Mouse (Mus musculus): Measurements from ENCODE around the gene Nt5dc1.
A peak's percentile ranks its signal among the peaks of the same experiment; 100 is the strongest.
"Not testable (repeated sequence)": the region's sequence is repeated elsewhere in the genome, so short reads cannot be mapped to it uniquely, and the experiment has no call there.

The Nt5dc1 gene

GRCm38 (mm10) chr10:34418204-34418756 is at the start of gene Nt5dc1:
Gene Nt5dc1 (minus strand): TSS chr10:34418552.
- peak; percentile 97 for DNase-seq (ENCODE audit: extremely low read depth, insufficient read length, low spot score)

- peak; percentile 46 for DNase-seq (ENCODE audit: extremely low read depth, insufficient read length, low spot score)
Measured at GRCm38 (mm10) chr10:34464321-34464720, 46.0 kb upstream of the Nt5dc1 start.

GRCm38 (mm10) chr10:34461451-34461850 is 43.1 kb upstream of the Nt5dc1 start:
- no peak for DNase-seq (ENCODE audit: extremely low read depth, insufficient read length, low spot score)

- no peak for DNase-seq (ENCODE audit: extremely low read depth, insufficient read length, low spot score)
Measured at GRCm38 (mm10) chr10:34449469-34449868, 31.1 kb upstream of the Nt5dc1 start.

GRCm38 (mm10) chr10:34434191-34434590 is 15.8 kb upstream of the Nt5dc1 start:
- not testable (repeated sequence) for DNase-seq (ENCODE audit: extremely low read depth, insufficient read length, low spot score)

GRCm38 (mm10) chr10:34431783-34432182 is 13.4 kb upstream of the Nt5dc1 start:
- DNase-seq (ENCODE audit: extremely low read depth, insufficient read length, low spot score): no peak

- not testable (repeated sequence) for DNase-seq (ENCODE audit: extremely low read depth, insufficient read length, low spot score)
Measured at GRCm38 (mm10) chr10:34418794-34419193, 442 bp upstream of the Nt5dc1 start.

- no peak for DNase-seq (ENCODE audit: extremely low read depth, insufficient read length, low spot score)
Measured at GRCm38 (mm10) chr10:34399267-34399666, 19.1 kb downstream of the Nt5dc1 start.

- DNase-seq (ENCODE audit: extremely low read depth, insufficient read length, low spot score): no peak
Measured at GRCm38 (mm10) chr10:34396959-34397358, 21.4 kb downstream of the Nt5dc1 start.

- no peak for DNase-seq (ENCODE audit: extremely low read depth, insufficient read length, low spot score)
Measured at GRCm38 (mm10) chr10:34389681-34390080, 28.7 kb downstream of the Nt5dc1 start, which contains the start of gene Col10a1. Gene Col10a1 (plus strand): TSS chr10:34389981.

- DNase-seq (ENCODE audit: extremely low read depth, insufficient read length, low spot score): no peak
Measured at GRCm38 (mm10) chr10:34385636-34386035, 32.7 kb downstream of the Nt5dc1 start.

- DNase-seq (ENCODE audit: extremely low read depth, insufficient read length, low spot score): no peak
Measured at GRCm38 (mm10) chr10:34373332-34373731, 45.0 kb downstream of the Nt5dc1 start.

GRCm38 (mm10) chr10:34368138-34368537 is 50.2 kb downstream of the Nt5dc1 start:
- no peak for DNase-seq (ENCODE audit: extremely low read depth, insufficient read length, low spot score)

- DNase-seq (ENCODE audit: extremely low read depth, insufficient read length, low spot score): no peak
Measured at GRCm38 (mm10) chr10:34363756-34364155, 54.6 kb downstream of the Nt5dc1 start.

GRCm38 (mm10) chr10:34358263-34358662 is 60.1 kb downstream of the Nt5dc1 start:
- DNase-seq (ENCODE audit: extremely low read depth, insufficient read length, low spot score): no peak

GRCm38 (mm10) chr10:34352166-34352565 is 66.2 kb downstream of the Nt5dc1 start:
- DNase-seq (ENCODE audit: extremely low read depth, insufficient read length, low spot score): no peak

GRCm38 (mm10) chr10:34341886-34342285 is 76.5 kb downstream of the Nt5dc1 start:
- DNase-seq (ENCODE audit: extremely low read depth, insufficient read length, low spot score): no peak

- DNase-seq (ENCODE audit: extremely low read depth, insufficient read length, low spot score): no peak
Measured at GRCm38 (mm10) chr10:34341014-34341413, 77.3 kb downstream of the Nt5dc1 start.

- DNase-seq (ENCODE audit: extremely low read depth, insufficient read length, low spot score): no peak
Measured at GRCm38 (mm10) chr10:34328310-34328709, 90.0 kb downstream of the Nt5dc1 start.

- DNase-seq (ENCODE audit: extremely low read depth, insufficient read length, low spot score): no peak
Measured at GRCm38 (mm10) chr10:34327144-34327543, 91.2 kb downstream of the Nt5dc1 start.

GRCm38 (mm10) chr10:34326701-34327100 is 91.7 kb downstream of the Nt5dc1 start:
- DNase-seq (ENCODE audit: extremely low read depth, insufficient read length, low spot score): no peak

- DNase-seq (ENCODE audit: extremely low read depth, insufficient read length, low spot score): no peak
Measured at GRCm38 (mm10) chr10:34320809-34321208, 97.5 kb downstream of the Nt5dc1 start.

GRCm38 (mm10) chr10:34317217-34317606 is 101.1 kb downstream of the Nt5dc1 start:
- DNase-seq (ENCODE audit: extremely low read depth, insufficient read length, low spot score): no peak

Measured in 3134 (cell line).